Mouse (Mus musculus) kidney, adult 8-10 months (tissue): ENCODE measurements at regions not wholly inside any gene's neighbourhood (a gene's known extent, or its start where the extent isn't known, plus 50 kb on each side); places are given as distances from the start of the nearest gene placed in this dataset.
"Not testable (repeated sequence)": the region's sequence is repeated elsewhere in the genome, so short reads cannot be mapped to it uniquely, and the experiment has no call there.

ENCODE experiments used
- DNase-seq, 2 experiments: peaks; one replicate each; pipeline ENCODE4 v3.0.0; 2022

- no peak for DNase-seq
Measured at GRCm38 (mm10) chr8:26612153-26612552, 365.0 kb upstream of the Zfp703 start.

DNA sequence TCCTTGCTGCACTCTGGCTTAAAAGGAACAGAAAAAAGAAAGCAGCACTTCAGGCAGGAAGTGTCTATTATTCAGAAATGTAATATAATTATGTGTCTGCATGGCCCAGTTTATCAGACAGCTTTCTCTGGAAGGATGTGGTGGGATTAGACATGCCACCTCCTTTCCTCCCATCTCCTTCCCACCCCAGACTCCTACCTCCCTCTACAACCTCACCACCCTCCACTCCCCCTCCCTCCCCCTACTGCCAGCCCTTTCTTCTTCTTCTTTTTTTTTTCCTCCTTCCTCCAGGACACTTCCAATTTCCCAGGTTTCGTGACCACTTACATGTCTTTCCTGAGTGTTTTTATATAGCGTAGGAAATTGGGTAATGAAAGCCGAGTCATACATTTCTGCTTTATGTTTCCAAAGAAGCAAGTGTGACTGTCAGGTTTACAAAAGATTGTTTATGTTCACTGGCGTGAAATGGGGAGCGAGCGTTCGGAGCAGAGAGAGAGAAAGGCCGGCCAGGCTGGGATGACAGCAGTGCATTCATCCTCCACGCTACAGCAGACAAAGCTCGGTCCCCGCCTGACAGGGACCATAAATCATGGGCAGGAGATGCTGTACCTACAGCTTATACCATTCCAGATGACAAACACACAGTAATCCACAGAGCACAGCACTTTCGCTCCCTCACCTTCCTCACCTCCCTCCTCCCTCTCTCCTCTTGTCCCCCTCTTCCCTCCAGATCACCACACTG lies 354.6 kb upstream of the Zfp703 start:
- DNase-seq: no peak

DNA sequence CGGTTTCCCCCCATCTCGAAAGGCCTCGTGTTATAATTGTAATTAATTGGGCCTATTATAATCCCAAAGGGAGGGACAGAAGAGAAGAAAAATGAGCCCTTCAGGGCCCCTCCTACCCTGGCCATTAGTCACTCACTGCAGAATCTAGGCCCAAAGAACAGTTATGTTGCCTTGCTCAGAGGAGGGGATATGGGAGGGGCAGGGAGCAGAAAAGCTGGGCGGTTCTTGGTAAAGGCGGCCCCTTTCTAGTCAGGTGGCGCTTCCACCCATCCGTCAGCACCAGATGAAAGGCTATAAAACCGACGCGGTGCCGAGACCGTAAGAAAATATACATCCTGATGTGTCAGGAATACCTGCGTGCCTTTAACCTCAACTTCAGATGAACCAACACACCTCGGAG lies 350.9 kb upstream of the Zfp703 start:
- DNase-seq: no peak

DNA sequence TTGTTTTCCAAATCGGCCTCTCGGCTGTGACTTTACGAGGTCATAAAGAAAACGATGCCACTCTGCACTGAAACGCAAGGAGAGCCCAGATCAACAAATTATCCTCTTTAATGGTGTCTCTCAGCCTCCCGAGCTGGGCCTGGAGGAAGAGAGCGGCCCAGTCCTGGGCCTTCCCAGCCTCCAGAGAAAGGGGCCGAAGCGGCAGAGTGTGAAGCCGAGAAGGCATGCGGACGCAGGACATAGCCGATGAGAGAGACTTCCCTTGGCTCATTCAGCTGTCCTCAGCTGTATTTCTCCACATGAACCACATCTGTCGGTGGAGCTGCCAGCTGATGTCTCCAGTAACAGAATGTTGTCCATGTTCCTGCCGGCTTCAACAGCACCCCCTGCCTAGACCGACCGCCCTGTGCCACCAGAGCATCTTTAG lies 350.5 kb upstream of the Zfp703 start:
- DNase-seq: no peak

GRCm38 (mm10) chr8:26627191-26627891 lies 349.8 kb upstream of the Zfp703 start:
- DNase-seq: no peak

DNA sequence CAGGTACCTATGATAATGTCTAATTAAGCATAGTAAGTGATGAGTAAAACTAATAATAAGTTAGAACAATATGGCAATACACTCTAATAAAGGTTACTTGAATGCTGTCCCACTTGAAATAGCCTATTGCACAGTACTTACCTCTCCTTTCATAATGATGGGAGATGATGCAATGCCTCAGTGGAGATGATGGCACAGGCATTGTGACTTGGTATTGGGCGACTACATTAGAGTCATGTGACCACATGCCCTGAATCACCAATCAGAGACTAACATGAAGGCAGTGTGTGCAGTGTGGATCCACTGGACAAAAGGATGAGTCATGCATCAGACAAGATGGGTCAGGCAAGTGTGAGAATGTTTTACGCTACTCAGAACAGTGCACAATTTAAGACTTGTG lies 346.6 kb upstream of the Zfp703 start:
- no peak for DNase-seq

DNA sequence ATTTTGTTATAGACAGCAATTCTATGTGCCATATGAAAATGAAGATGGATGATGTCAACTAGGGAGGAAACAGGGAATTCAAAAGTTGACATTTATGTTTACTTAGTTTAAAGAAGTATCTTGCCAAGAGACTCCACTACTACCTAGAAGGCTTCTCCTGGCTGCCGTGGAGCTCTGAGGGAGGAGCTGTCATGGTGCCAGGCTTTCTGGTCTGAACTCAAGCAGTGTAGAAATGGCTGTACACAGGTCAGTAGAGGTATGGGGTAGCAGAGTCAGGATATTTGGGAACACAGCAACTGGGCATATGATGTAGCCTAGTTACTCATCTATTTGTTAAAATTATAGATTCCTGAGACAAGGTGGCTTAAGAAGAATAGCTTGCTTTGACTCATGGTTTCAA lies 341.4 kb upstream of the Zfp703 start:
- DNase-seq: peak in 1 of 2 experiments; percentile 11

DNA sequence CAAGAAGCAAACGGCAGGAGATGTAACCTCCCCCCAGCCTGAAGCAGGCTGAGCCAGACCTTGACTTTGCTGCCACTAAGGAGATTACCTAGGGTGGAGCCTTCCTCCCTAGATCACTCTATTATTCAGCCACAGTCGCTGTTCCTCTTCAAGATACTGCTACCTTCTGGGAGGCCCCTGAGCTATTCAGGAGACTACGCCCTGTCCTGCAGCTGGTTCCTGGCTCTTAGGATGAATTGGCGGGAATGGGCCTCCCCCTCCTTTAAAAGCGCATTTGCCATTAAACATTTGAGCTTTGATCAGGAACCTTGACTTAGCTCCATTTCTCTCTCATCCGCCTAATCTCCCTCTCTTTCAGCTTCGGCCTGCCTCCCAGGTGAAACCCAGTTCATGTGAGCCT lies 331.8 kb upstream of the Zfp703 start:
- not testable (repeated sequence) for DNase-seq

DNA sequence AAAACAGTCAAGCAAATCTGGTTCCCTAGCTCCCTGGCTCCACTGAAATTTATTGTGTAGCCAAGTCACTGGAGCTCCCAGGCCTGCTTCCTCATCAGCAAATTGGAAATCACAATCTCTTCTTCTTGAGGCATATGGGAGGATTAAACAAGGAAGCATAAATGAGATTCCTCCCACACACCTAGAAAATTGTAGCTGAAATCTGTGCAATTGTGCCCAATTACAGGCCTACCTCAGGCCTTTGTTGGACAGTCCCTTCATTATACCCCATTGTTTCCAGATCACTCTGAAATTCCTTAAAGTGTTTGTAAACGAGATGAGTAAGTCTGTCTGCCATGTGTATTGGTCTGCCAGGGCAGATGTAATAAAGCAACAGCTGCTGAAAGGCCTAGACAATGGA lies 326.8 kb upstream of the Zfp703 start:
- no peak for DNase-seq

GRCm38 (mm10) chr8:26655897-26656296 lies 321.2 kb upstream of the Zfp703 start:
- no peak for DNase-seq

DNA sequence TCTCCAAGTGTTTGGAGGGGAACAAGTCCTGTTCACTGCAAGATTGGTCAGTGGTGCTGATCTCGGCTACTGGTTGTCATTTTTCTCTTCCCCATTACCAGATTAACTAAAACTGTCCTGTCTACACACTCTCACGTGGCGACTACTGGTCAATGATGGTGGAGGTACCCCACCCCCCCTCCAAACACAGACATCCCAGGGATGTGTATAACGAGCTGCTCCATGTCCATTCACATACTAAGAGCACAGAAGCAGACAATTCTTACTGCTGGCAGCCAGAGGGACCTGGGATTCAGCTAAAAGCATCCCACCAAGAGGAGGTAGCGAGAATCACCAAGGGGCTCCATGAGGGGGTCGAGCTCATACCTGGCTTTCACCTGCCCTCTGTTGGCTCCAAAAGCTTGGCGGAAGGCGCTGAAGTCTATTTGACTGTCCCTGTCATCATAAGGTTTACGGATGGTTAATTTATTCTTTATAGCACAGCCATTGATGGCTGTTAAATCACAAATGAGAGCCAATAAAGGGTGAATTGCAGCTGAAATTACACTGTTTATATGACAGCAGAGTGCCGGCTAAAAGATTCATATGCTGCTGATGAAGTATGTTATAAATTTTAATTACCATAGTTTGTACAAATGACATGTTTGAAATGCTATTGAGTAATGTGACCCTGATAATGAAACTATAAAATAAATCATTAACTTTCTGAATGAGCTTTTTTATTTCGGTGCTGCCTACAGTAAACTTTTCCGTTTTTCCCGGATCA lies 320.6 kb upstream of the Zfp703 start:
- DNase-seq: no peak

GRCm38 (mm10) chr8:26659381-26659780 lies 317.7 kb upstream of the Zfp703 start:
- peak in 1 of 2 experiments; percentile 23 for DNase-seq

DNA sequence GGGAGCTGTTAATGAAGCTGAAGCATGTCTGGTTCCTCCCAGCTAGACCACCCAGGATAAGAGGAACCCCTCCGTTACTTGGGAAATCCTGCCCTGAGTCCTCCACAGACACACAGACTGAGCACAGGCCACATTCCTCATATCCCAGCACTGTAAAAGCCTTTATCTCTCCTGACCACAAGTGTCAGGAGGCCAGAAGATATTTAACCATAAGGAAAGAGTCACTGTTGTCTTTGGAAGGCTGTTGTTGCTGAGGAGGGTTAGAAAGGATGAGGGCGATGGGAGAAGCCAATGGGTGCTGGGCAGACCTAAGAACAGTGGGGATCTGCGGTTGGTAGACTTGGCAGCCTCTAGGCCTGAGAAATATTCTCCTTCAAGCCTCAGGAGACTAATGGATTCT lies 307.6 kb upstream of the Zfp703 start:
- no peak for DNase-seq

GRCm38 (mm10) chr8:26672486-26673395 lies 304.4 kb upstream of the Zfp703 start:
- no peak for DNase-seq

GRCm38 (mm10) chr8:26677584-26678138 lies 299.5 kb upstream of the Zfp703 start:
- no peak for DNase-seq

DNA sequence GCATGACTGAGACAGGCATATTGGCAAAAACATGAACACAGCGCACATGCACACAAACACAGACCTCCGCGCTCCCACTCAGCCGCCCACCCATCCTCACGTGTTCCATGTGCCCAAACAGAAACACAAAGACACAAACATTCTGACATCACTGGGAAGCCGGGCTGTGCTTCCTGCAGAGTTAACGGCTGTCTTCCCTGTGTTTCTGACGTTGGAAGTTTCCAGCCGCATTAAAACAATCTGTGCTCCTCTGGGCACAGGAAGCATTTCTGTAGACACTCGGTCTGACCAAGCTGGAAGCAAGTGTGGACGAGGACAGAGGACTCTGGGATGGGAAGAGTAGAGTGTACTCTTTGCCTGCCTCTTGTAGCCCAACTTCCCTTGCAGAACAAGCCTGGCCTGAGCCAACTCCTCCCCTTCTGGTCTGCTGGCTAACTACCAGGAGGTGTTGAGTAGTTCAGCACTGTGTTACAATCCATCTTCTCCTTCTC lies 296.2 kb upstream of the Zfp703 start:
- no peak for DNase-seq

DNA sequence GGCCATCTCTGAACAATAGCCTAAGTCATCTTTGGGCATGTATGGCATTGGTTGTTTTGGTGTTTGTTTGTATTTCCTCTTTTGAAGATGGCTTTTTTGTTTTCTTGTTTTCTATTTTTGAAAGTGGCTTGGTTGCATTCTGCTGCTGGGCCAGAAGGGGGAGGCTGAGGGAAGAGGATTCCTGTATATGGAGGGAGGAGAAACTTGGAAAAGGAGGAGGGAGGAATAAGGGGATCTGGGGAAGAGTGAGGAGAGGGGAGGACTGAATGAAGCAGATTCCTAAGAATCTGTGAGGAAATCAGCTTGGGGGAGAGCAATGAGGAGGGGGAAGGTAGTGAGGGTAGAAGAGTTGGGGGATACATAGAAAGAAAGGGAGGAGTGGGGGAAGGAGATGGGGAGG lies 290.0 kb upstream of the Zfp703 start:
- peak in 1 of 2 experiments; percentile 11 for DNase-seq

- DNase-seq: no peak
Measured at GRCm38 (mm10) chr8:26688035-26688434, 289.1 kb upstream of the Zfp703 start.

- no peak for DNase-seq
Measured at GRCm38 (mm10) chr8:26688745-26689478, 288.2 kb upstream of the Zfp703 start.

DNA sequence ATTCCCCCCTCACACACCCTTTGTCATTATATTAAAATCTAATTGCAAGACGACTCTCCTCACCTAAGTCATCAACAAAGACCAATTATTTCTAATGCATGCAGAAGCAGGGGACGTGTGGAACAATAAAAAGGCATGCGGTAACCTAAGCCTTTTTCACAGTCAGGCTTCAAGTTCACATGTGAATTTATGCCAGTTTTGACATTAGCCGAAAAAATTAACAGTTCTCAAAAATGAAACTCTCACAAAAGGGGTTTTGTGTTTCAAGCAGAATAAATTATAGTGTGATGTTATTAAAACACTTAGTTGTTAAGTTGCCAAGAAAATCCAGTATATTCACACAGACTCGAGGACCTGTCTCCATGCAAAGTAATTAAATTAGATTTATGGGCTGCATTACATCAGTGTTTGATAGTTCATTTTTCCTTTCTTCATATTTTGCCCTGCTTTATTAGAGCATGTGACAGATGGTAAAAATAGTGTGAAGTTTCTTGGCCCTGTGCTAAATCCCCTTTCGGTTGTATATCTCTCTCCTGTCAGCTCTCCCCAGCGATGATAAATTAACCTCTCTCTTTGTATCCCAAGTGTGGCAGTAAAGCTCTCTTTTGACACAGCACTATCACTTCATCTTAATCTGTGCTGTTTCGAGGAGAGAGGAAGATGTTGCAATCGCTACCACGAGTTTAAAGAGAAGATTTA lies 287.5 kb upstream of the Zfp703 start:
- no peak for DNase-seq
